Mouse (Mus musculus) MEL (cell line): Measurements from ENCODE around the gene Lcp1.

ENCODE experiments used
- CHD1 ChIP-seq: IDR thresholded peaks from 2 replicates; pipeline ENCODE4 v1.6.1; 2012; ENCODE audit warnings: low read depth, mild to moderate bottlenecking, inconsistent platforms, low read length, improper control_type of control experiment
- CTCF ChIP-seq, 3 experiments: IDR thresholded peaks in 2 of 3; conservative IDR thresholded peaks in 1 of 3; 2 replicates each; pipeline ENCODE4 v1.5.1; 2011 to 2012; ENCODE audit warnings: low read length in 3 of 3, low read depth in 2 of 3, mild to moderate bottlenecking in 2 of 3, improper control_type of control experiment in 1 of 3, inconsistent platforms in 1 of 3, mixed read lengths in 1 of 3, moderate library complexity in 1 of 3; ENCODE audit not compliant: control insufficient read depth in 1 of 3, insufficient read depth in 1 of 3, poor library complexity in 1 of 3, severe bottlenecking in 1 of 3
- GABPA ChIP-seq: IDR thresholded peaks from 2 replicates; pipeline ENCODE4 v1.6.1; 2012; ENCODE audit warnings: low read depth, mild to moderate bottlenecking, inconsistent platforms, low read length, improper control_type of control experiment, moderate library complexity
- HCFC1 ChIP-seq: IDR thresholded peaks from 2 replicates; pipeline ENCODE4 v1.6.1; 2012; ENCODE audit warnings: low read depth, mild to moderate bottlenecking, inconsistent platforms, low read length, improper control_type of control experiment, moderate library complexity
- KAT2A ChIP-seq: conservative IDR thresholded peaks from 2 replicates; pipeline ENCODE4 v1.6.1; 2012; ENCODE audit warnings: low read depth, low read length, improper control_type of control experiment, inconsistent platforms
- MEF2A ChIP-seq: IDR thresholded peaks from 2 replicates; pipeline ENCODE4 v1.6.1; 2014; ENCODE audit warnings: low read depth, mild to moderate bottlenecking, inconsistent platforms, low read length, improper control_type of control experiment; ENCODE audit not compliant: poor library complexity, insufficient replicate concordance, severe bottlenecking; ENCODE audit errors: extremely low read depth
- POLR2A ChIP-seq, 2 experiments: IDR thresholded peaks; 2 replicates each; pipeline ENCODE4 v1.6.1; 2011 to 2012; ENCODE audit warnings: low read length in 2 of 2, mild to moderate bottlenecking in 2 of 2, control low read depth in 1 of 2, improper control_type of control experiment in 1 of 2, low read depth in 1 of 2, moderate library complexity in 1 of 2; ENCODE audit not compliant: control insufficient read depth in 1 of 2, insufficient read depth in 1 of 2, poor library complexity in 1 of 2
- POLR2AphosphoS2 ChIP-seq: IDR thresholded peaks from 2 replicates; pipeline ENCODE4 v1.6.1; 2011; ENCODE audit warnings: low read length, improper control_type of control experiment
- RAD21 ChIP-seq: IDR thresholded peaks from 2 replicates; pipeline ENCODE4 v1.6.1; 2011; ENCODE audit warnings: mild to moderate bottlenecking, low read depth, low read length, improper control_type of control experiment
- TCF12 ChIP-seq: IDR thresholded peaks from 2 replicates; pipeline ENCODE4 v1.6.1; 2014; ENCODE audit warnings: low read depth, mild to moderate bottlenecking, inconsistent platforms, low read length, improper control_type of control experiment, moderate library complexity
- ZKSCAN1 ChIP-seq: IDR thresholded peaks from 2 replicates; pipeline ENCODE4 v1.6.1; 2012; ENCODE audit warnings: low read depth, mild to moderate bottlenecking, inconsistent platforms, low read length, improper control_type of control experiment, moderate library complexity
- ZNF384 ChIP-seq: IDR thresholded peaks from 2 replicates; pipeline ENCODE4 v1.6.1; 2012; ENCODE audit warnings: low read depth, mild to moderate bottlenecking, inconsistent platforms, low read length, improper control_type of control experiment

DNA sequence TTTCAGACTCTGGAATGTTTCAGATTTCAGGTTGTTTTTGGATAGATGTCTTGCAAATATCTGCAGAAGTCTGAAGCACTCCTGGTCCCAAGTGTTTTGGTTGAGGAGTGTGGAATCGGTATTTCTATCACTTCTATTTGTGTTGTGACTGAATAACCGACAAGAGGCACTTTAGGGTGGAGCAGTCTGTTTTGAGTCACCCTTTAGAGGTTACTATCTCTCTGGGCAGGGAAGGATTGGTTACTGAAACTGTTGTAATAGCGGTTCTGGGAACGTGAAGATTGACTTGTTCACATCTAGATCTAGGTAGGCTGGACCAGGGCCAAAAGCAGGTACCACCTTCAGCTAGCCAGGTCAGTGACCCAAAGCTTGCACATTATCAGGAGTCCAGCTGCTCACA is 51.5 kb downstream of the Lcp1 start:
- TF ChIP-seq HCFC1, result no peak
- TF ChIP-seq TCF12, result no peak
- no peak for TF ChIP-seq POLR2A (IDR thresholded peaks at IDR 0.05; ENCODE audit: control insufficient read depth in 1 of 2, insufficient read depth in 1 of 2, low read depth in 1 of 2, low read length in 2 of 2, poor library complexity in 1 of 2)
- no peak for TF ChIP-seq ZNF384
- no peak for TF ChIP-seq RAD21
- no peak for TF ChIP-seq CHD1
- TF ChIP-seq MEF2A, result no peak
- no peak for TF ChIP-seq GABPA
- no peak for TF ChIP-seq KAT2A
- no peak for TF ChIP-seq CTCF (IDR thresholded peaks at IDR 0.05 in 2 of 3, conservative IDR thresholded peaks at IDR 0.05 in 1 of 3; ENCODE audit: control insufficient read depth in 1 of 3, insufficient read depth in 1 of 3, low read depth in 2 of 3, low read length in 3 of 3, poor library complexity in 1 of 3, severe bottlenecking in 1 of 3)
- no peak for TF ChIP-seq ZKSCAN1
- TF ChIP-seq POLR2AphosphoS2, result no peak
